Mouse (Mus musculus) liver, postnatal 0 days (tissue): ENCODE measurements around the gene Gm8332.
"Not testable (repeated sequence)": the region's sequence is repeated elsewhere in the genome, so short reads cannot be mapped to it uniquely, and the experiment has no call there.

Experiments
- CTCF ChIP-seq: sonication (generic); IDR thresholded peaks from 2 replicates; pipeline ENCODE4 v1.5.1; 2016; ENCODE audit warnings: antibody characterized with exemption, low read depth
- EP300 ChIP-seq: IDR thresholded peaks from 2 replicates; pipeline ENCODE4 v1.6.1; 2016; ENCODE audit warnings: antibody characterized with exemption, low read depth, mild to moderate bottlenecking

GRCm38 (mm10) chr12:88293082-88293481 lies 43.2 kb upstream of the Gm8332 start:
- not testable (repeated sequence) for TF ChIP-seq CTCF, EP300
